ENCODE assay signal across 17 mouse cellular contexts in genomic region chr9:18508098-18508497, GRCm38 (mm10). TPM values are rescaled to one million over a fixed set of nuclear protein-coding genes. Genes with fewer than 3 reads are reported as not detected.
A peak's percentile ranks its signal among the peaks of the same experiment; 100 is the strongest.
DNase-seq lines count a peak whose midpoint lies in the region; ATAC-seq and TF ChIP-seq lines count a peak whose summit lies in the region.
"Had no signal": no experiment of that assay in that cellular context is flagged by ENCODE, and none has a peak within 500 bp of the region (broad histone marks: within the 10 kb centered on the region; RNA-seq: fewer than 3 reads in every experiment).

No protein-coding gene starts in this region.

- no peak for DNase-seq in hindbrain, embryonic 11.5 days (ENCODE audit: low spot score)
- peak; percentile 57 for DNase-seq in midbrain, postnatal 0 days (ENCODE audit: low spot score)
- DNase-seq in Muller cell, postnatal 12 days (ENCODE audit: inconsistent ontology term), result peak; percentile 39
- peak; percentile 17 for DNase-seq in retina, embryonic 14.5 days (ENCODE audit: low spot score)
- DNase-seq in yolk sac, embryonic 10.5 days (ENCODE audit: low spot score), result no peak
- DNase-seq: adrenal gland, postnatal 36 days; cerebellum, adult 9-11 months; gastrocnemius, postnatal 36 days; kidney, adult 9 months; lung, adult 18-20 months had no signal

- no peaks in the 10 kb centered on the region for H3K9me3 ChIP-seq in hindbrain, embryonic 16.5 days (ENCODE audit: control insufficient read depth, low read length)
- no peaks in the 10 kb centered on the region for H3K9me3 ChIP-seq in hindbrain, embryonic 11.5 days (ENCODE audit: control insufficient read depth, low read length)
- no peaks in the 10 kb centered on the region for H3K9me3 ChIP-seq in midbrain, postnatal 0 days (ENCODE audit: low read length)
- no peaks in the 10 kb centered on the region for H3K9me3 ChIP-seq in midbrain, embryonic 15.5 days
- H3K9me3 ChIP-seq in liver, embryonic 12.5 days (replicated peaks), result no peaks in the 10 kb centered on the region
- H3K9me3 ChIP-seq: limb, embryonic 10.5 days; midbrain, embryonic 13.5 days; stomach, embryonic 15.5 days had no signal

- peak; percentile 87 for ATAC-seq in hindbrain, embryonic 16.5 days
- ATAC-seq in hindbrain, embryonic 11.5 days (ENCODE audit: low FRiP score), result no peak
- peak; percentile 65 for ATAC-seq in midbrain, postnatal 0 days (ENCODE audit: low FRiP score)
- ATAC-seq in midbrain, embryonic 15.5 days (replicated peaks), result no peak
- no peak for ATAC-seq in liver, embryonic 12.5 days
- ATAC-seq: midbrain, embryonic 13.5 days had no signal

- 64% methylated on average over 2 of the region's 2 CpGs for WGBS in hindbrain, embryonic 16.5 days
- 65% methylated on average over 2 of the region's 2 CpGs for WGBS in hindbrain, embryonic 11.5 days
- 60% methylated on average over 2 of the region's 2 CpGs for WGBS in midbrain, postnatal 0 days
- 57% methylated on average over 2 of the region's 2 CpGs for WGBS in midbrain, embryonic 15.5 days
- 33% methylated on average over 2 of the region's 2 CpGs for WGBS in liver, embryonic 12.5 days (ENCODE audit: insufficient replicate concordance)

- H3K27ac ChIP-seq in hindbrain, embryonic 16.5 days (ENCODE audit: low read depth, low read length), result no peak overlapping the region
- H3K27ac ChIP-seq in hindbrain, embryonic 11.5 days (ENCODE audit: low read depth, low read length), result no peak overlapping the region
- H3K27ac ChIP-seq in midbrain, postnatal 0 days (ENCODE audit: low read depth, low read length), result no peak overlapping the region
- H3K27ac ChIP-seq in midbrain, embryonic 15.5 days, result no peak overlapping the region
- no peak overlapping the region for H3K27ac ChIP-seq in liver, embryonic 12.5 days
- H3K27ac ChIP-seq: limb, embryonic 10.5 days; midbrain, embryonic 13.5 days; stomach, embryonic 15.5 days had no signal

- peak; percentile 75 for TF ChIP-seq CTCF in midbrain, postnatal 0 days (IDR thresholded peaks at IDR 0.05)

- no peaks in the 10 kb centered on the region for H3K27me3 ChIP-seq in hindbrain, embryonic 16.5 days (replicated peaks; ENCODE audit: control insufficient read depth, insufficient read depth, low read length)
- H3K27me3 ChIP-seq in hindbrain, embryonic 11.5 days (ENCODE audit: control insufficient read depth, insufficient read depth, low read length), result no peaks in the 10 kb centered on the region
- H3K27me3 ChIP-seq in midbrain, postnatal 0 days (ENCODE audit: insufficient read depth, low read length), result no peaks in the 10 kb centered on the region
- H3K27me3 ChIP-seq in midbrain, embryonic 15.5 days (replicated peaks), result no peaks in the 10 kb centered on the region
- no peaks in the 10 kb centered on the region for H3K27me3 ChIP-seq in liver, embryonic 12.5 days (replicated peaks)
- H3K27me3 ChIP-seq: midbrain, embryonic 13.5 days; stomach, embryonic 15.5 days had no signal

- no peaks in the 10 kb centered on the region for H3K36me3 ChIP-seq in hindbrain, embryonic 16.5 days (ENCODE audit: control insufficient read depth, insufficient read depth, low read length)
- H3K36me3 ChIP-seq in hindbrain, embryonic 11.5 days (ENCODE audit: control insufficient read depth, insufficient read depth, low read length), result no peaks in the 10 kb centered on the region
- H3K36me3 ChIP-seq in midbrain, postnatal 0 days (ENCODE audit: insufficient read depth, low read length), result no peaks in the 10 kb centered on the region
- H3K36me3 ChIP-seq in midbrain, embryonic 15.5 days (replicated peaks), result no peaks in the 10 kb centered on the region
- H3K36me3 ChIP-seq in liver, embryonic 12.5 days, result no peaks in the 10 kb centered on the region
- H3K36me3 ChIP-seq: limb, embryonic 10.5 days; midbrain, embryonic 13.5 days; stomach, embryonic 15.5 days had no signal

- H3K4me2 ChIP-seq in hindbrain, embryonic 16.5 days (ENCODE audit: low read length), result no peak overlapping the region
- no peak overlapping the region for H3K4me2 ChIP-seq in hindbrain, embryonic 11.5 days (replicated peaks; ENCODE audit: low read depth, low read length)
- no peak overlapping the region for H3K4me2 ChIP-seq in midbrain, postnatal 0 days (ENCODE audit: low read depth, low read length, poor library complexity, severe bottlenecking)
- H3K4me2 ChIP-seq in midbrain, embryonic 15.5 days, result no peak overlapping the region
- no peak overlapping the region for H3K4me2 ChIP-seq in liver, embryonic 12.5 days
- H3K4me2 ChIP-seq: midbrain, embryonic 13.5 days; stomach, embryonic 15.5 days had no signal

- H3K9ac ChIP-seq in hindbrain, embryonic 16.5 days (ENCODE audit: low read depth, low read length), result no peak overlapping the region
- H3K9ac ChIP-seq in hindbrain, embryonic 11.5 days (ENCODE audit: low read depth, low read length), result no peak overlapping the region
- H3K9ac ChIP-seq in midbrain, postnatal 0 days (replicated peaks; ENCODE audit: low read length, poor library complexity, severe bottlenecking), result no peak overlapping the region
- H3K9ac ChIP-seq in midbrain, embryonic 15.5 days, result no peak overlapping the region
- H3K9ac ChIP-seq in liver, embryonic 12.5 days, result no peak overlapping the region
- H3K9ac ChIP-seq: midbrain, embryonic 13.5 days; stomach, embryonic 15.5 days had no signal

- H3K4me1 ChIP-seq in hindbrain, embryonic 16.5 days (ENCODE audit: control insufficient read depth, insufficient read depth, low read depth, low read length), result no peaks in the 10 kb centered on the region
- H3K4me1 ChIP-seq in hindbrain, embryonic 11.5 days (replicated peaks; ENCODE audit: control insufficient read depth, insufficient read depth, low read length), result no peaks in the 10 kb centered on the region
- no peaks in the 10 kb centered on the region for H3K4me1 ChIP-seq in midbrain, postnatal 0 days (ENCODE audit: insufficient read depth, low read length)
- H3K4me1 ChIP-seq in midbrain, embryonic 15.5 days, result no peaks in the 10 kb centered on the region
- H3K4me1 ChIP-seq in liver, embryonic 12.5 days, result no peaks in the 10 kb centered on the region
- H3K4me1 ChIP-seq: limb, embryonic 10.5 days; midbrain, embryonic 13.5 days; stomach, embryonic 15.5 days had no signal

- no peak overlapping the region for H3K4me3 ChIP-seq in hindbrain, embryonic 16.5 days (ENCODE audit: low read length)
- H3K4me3 ChIP-seq in hindbrain, embryonic 11.5 days (ENCODE audit: low read depth, low read length), result no peak overlapping the region
- no peak overlapping the region for H3K4me3 ChIP-seq in midbrain, postnatal 0 days (ENCODE audit: low read depth, low read length)
- no peak overlapping the region for H3K4me3 ChIP-seq in midbrain, embryonic 15.5 days
- no peak overlapping the region for H3K4me3 ChIP-seq in liver, embryonic 12.5 days
- H3K4me3 ChIP-seq: limb, embryonic 10.5 days; midbrain, embryonic 13.5 days; stomach, embryonic 15.5 days had no signal

RNA-seq across cellular contexts. Expression of gene Mbd3l1, which starts 29.9 kb away (rescaled TPM):
- polyA plus RNA-seq in hindbrain, embryonic 16.5 days (2015; fragmentation: Nextera tagmentation; extraction: Ambion mirVana), result not detected in 2 replicates
- not detected in 2 replicates for polyA plus RNA-seq in hindbrain, embryonic 11.5 days (2014; fragmentation: Nextera tagmentation; extraction: Ambion mirVana)
- total RNA-seq in midbrain, postnatal 0 days (2014; rRNA removed), result not detected in 2 replicates
- polyA plus RNA-seq in midbrain, postnatal 0 days (2015; fragmentation: Nextera tagmentation; extraction: Ambion mirVana), result not detected in 2 replicates
- polyA plus RNA-seq in midbrain, embryonic 15.5 days (2015; fragmentation: Nextera tagmentation; extraction: Ambion mirVana), result not detected in 2 replicates
- polyA plus RNA-seq in liver, embryonic 12.5 days (2016; fragmentation: Nextera tagmentation; extraction: Ambion mirVana), result not detected in 2 replicates
- total RNA-seq: adrenal gland, postnatal 36 days; gastrocnemius, postnatal 36 days had no signal
- polyA plus RNA-seq: heart, postnatal 0 days; limb, embryonic 10.5 days; midbrain, embryonic 13.5 days; stomach, embryonic 15.5 days had no signal

RNA-seq across cellular contexts. Expression of gene Zfp558, which starts 30.0 kb away (rescaled TPM):
- 31.3 and 38.0 TPM in 2 replicates for polyA plus RNA-seq in hindbrain, embryonic 16.5 days (2015; fragmentation: Nextera tagmentation; extraction: Ambion mirVana)
- polyA plus RNA-seq in hindbrain, embryonic 11.5 days (2014; fragmentation: Nextera tagmentation; extraction: Ambion mirVana), result 14.4 and 16.7 TPM in 2 replicates
- 36.1 and 43.1 TPM in 2 replicates for total RNA-seq in midbrain, postnatal 0 days (2014; rRNA removed)
- 25.6 and 26.7 TPM in 2 replicates for polyA plus RNA-seq in midbrain, postnatal 0 days (2015; fragmentation: Nextera tagmentation; extraction: Ambion mirVana)
- polyA plus RNA-seq in midbrain, embryonic 15.5 days (2015; fragmentation: Nextera tagmentation; extraction: Ambion mirVana), result 45.4 and 54.8 TPM in 2 replicates
- 0.97 and 1.8 TPM in 2 replicates for polyA plus RNA-seq in liver, embryonic 12.5 days (2016; fragmentation: Nextera tagmentation; extraction: Ambion mirVana)

Comparison
In these comparisons a context has a peak if more than half of its experiments do, and no peak if none do; other contexts are left out.
1. ATAC-seq: peak in hindbrain, embryonic 16.5 days (single experiment) and midbrain, postnatal 0 days (single experiment); none in hindbrain, embryonic 11.5 days (single experiment), midbrain, embryonic 15.5 days (single experiment) and liver, embryonic 12.5 days (single experiment).
2. DNase-seq: peak in midbrain, postnatal 0 days (single experiment), Muller cell, postnatal 12 days (single experiment) and retina, embryonic 14.5 days (single experiment); none in hindbrain, embryonic 11.5 days (single experiment) and yolk sac, embryonic 10.5 days (single experiment).